Mouse (Mus musculus) heart, adult 8-10 months (tissue): Measurements from ENCODE around the gene Eif2b2. TPM values are rescaled to one million over a fixed set of nuclear protein-coding genes. Genes with fewer than 3 reads are reported as not detected.
A peak's percentile ranks its signal among the peaks of the same experiment; 100 is the strongest.

Source experiments
- DNase-seq: peaks from one replicate; pipeline ENCODE4 v3.0.0; 2022; ENCODE audit warnings: low spot score
- microRNA-seq: library from miRNA; unstranded; fragments of <30 nt; microRNA quantifications from one replicate; pipeline ENCODE4 v1.2.0, GENCODE M21; 2022
- total RNA-seq, 4 experiments: library from RNA; stranded (reverse); gene quantifications; 2 replicates each; pipeline ENCODE4 v1.2.4; 2022

The Eif2b2 gene
- total RNA-seq, 4 experiments from 2014 or later: 39.5 to 50.6 (median 45.2) TPM

DNA sequence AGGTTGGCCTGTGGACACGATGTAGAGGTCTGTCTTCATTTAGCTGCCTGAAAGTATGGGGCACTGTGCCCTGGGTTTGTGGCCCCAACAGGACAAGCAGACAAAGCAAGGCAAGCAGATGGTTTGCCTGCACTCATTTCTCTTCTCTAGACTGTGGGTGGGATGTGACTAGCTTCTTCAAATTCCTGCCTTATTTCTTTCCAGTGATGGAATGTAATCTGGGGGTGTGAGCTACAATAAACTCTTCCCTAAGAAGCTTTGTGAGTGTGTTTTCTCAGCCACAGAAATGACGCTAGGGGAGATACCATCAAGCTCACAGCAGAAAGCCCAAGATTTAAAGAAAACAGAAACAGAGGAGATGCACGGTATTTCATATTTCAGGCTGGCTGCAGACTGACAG is 32.8 kb downstream of the Eif2b2 start:
- DNase-seq: no peak

GRCm38 (mm10) chr12:85256074-85256751 is 36.9 kb downstream of the Eif2b2 start:
- no peak for DNase-seq

- peak; percentile 53 for DNase-seq
Observed at GRCm38 (mm10) chr12:85257008-85257639, 37.8 kb downstream of the Eif2b2 start.

- DNase-seq: no peak
Observed at GRCm38 (mm10) chr12:85262489-85262888, 43.2 kb downstream of the Eif2b2 start.

GRCm38 (mm10) chr12:85263190-85263589 is 43.9 kb downstream of the Eif2b2 start:
- no peak for DNase-seq

DNA sequence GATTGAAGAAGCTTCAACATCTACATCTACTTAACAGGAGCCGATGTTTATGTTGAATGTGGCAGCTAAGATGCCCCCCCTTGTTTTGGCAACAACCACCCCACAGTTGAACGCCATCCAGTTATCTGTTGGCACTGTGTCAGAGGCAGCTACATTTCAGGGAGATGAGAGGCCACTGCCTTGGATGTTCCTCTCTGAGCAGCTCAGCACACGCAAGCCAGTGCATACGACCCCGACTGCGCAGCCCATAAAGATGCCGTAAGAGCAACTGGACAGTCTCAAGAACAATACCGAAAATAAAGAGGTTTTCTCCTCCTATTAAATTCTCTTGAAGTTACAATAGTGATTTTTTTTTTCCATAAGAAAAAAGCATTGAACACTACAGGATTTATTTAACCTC is 45.2 kb downstream of the Eif2b2 start:
- no peak for DNase-seq

DNA sequence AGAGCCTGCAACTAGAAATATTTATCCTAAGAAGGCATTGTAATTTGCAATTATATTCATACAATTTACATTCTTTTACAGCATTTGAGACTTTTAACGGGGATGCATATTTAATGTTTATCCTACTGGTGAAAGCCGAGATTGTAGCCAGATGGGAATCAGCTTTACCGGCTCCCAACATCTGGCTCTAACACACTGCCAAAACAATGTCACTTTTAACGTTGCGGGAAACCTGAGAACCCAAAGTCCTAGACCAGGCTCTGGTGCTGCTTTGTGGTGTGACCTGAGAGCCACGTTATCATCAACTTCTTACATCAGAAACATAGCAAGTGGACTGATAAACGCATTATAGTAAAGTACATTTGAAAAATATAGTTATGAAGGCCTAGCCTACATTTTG is 45.7 kb downstream of the Eif2b2 start:
- DNase-seq: no peak

GRCm38 (mm10) chr12:85266248-85266647 is 47.0 kb downstream of the Eif2b2 start:
- DNase-seq: no peak

- DNase-seq: no peak
Observed at GRCm38 (mm10) chr12:85269821-85270220, 50.5 kb downstream of the Eif2b2 start.

GRCm38 (mm10) chr12:85270319-85270718 is 51.0 kb downstream of the Eif2b2 start, which contains the start of gene Mlh3:
TSS of gene Mlh3 (minus strand) at chr12:85270599.
- DNase-seq: peak; percentile 74

GRCm38 (mm10) chr12:85271132-85271842 is 52.0 kb downstream of the Eif2b2 start:
- DNase-seq: no peak

DNA sequence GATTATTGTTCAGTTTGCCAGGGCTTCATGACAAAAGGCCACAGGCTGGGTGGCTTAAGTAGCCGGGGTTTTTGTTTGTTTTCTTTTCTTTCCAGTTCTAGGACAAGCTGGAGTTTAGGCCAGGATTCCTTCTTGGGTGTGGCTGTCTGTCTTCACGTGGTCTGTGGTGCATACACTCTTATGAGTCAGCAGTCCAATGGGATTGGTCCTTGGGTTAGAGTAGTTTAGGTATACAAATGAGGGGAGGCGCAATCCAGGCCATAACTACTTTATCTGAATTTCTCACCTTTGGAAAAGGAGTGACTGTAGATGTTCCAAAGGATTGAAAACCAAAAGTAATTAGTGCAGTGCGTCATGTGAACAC is 52.5 kb downstream of the Eif2b2 start:
- no peak for DNase-seq

DNA sequence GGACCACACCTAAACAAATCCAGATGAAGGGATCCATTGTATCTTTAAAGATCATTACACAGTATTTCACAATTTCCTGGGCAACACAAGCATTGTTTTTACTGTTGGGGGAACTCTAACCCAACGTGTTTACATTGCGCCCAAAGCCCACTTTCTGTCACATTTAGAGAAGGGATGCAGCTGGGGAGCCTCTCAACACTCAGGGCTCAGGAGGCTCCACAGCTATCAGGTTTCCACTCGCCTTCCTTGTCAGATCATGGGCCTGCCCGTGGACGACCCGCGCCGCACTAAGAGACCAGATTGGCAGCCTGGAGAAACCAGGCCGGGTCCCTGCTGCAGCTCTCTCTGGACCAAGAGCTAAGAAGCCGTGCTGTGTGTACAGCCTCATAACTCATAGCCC is 54.2 kb downstream of the Eif2b2 start:
- no peak for DNase-seq

Small RNA genes within 50 kb of the gene (microRNA-seq; reads per million reads assigned to microRNA genes)
- gene Mir6938: not detected

Other genes starting within 250 kb of the Eif2b2 start
- gene Fcf1, start 248.6 kb upstream of the Eif2b2 start, total RNA-seq: 10 to 100 TPM; 36.3 to 41.1 (median 40.7) TPM
- gene Arel1, start 248.6 kb upstream of the Eif2b2 start, total RNA-seq: 10 to 100 TPM; 48.3 to 63.3 (median 50.8) TPM
- gene Ylpm1, start 223.2 kb upstream of the Eif2b2 start, total RNA-seq: 10 to 100 TPM; 26.6 to 30.4 (median 29.7) TPM
- gene Prox2, start 108.7 kb upstream of the Eif2b2 start, total RNA-seq: 1 to 10 TPM; 1.1 to 3.0 (median 1.8) TPM
- gene Dlst, start 108.6 kb upstream of the Eif2b2 start, total RNA-seq: 100 to 1,000 TPM; 715 to 820 (median 788) TPM
- 1 to 10 TPM; 1.7 to 3.5 (median 2.8) TPM for gene Rps6kl1, start 68.2 kb upstream of the Eif2b2 start, total RNA-seq
- gene Pgf, start 41.7 kb upstream of the Eif2b2 start, total RNA-seq: 1 to 10 TPM; 3.7 to 5.1 (median 4.1) TPM
- gene Mlh3, start 51.1 kb downstream of the Eif2b2 start, total RNA-seq: 10 to 100 TPM in 2 of 4 experiments, 1 to 10 TPM in 2; 9.4 to 11.3 (median 10.3) TPM
- 10 to 100 TPM; 20.6 to 27.9 (median 22.9) TPM for gene Acyp1, start 69.0 kb downstream of the Eif2b2 start, total RNA-seq
- 1 to 10 TPM; 2.6 to 3.2 (median 2.6) TPM for gene Zc2hc1c, start 69.1 kb downstream of the Eif2b2 start, total RNA-seq
- 100 to 1,000 TPM; 119 to 127 (median 123) TPM for gene Nek9, start 119.9 kb downstream of the Eif2b2 start, total RNA-seq
- gene Tmed10, start 155.4 kb downstream of the Eif2b2 start, total RNA-seq: 100 to 1,000 TPM; 164 to 177 (median 171) TPM